Mouse (Mus musculus): ENCODE results near the gene Ncoa7. TPM values are rescaled to one million over a fixed set of nuclear protein-coding genes. Genes with fewer than 3 reads are reported as not detected.
"Not testable (repeated sequence)": the region's sequence is repeated elsewhere in the genome, so short reads cannot be mapped to it uniquely, and the experiment has no call there.

The Ncoa7 gene
- polyA plus RNA-seq, 1 experiment from 2014 or later, result 22.7 TPM

- ATAC-seq (ENCODE audit: low FRiP score); H3K36me3 ChIP-seq; H3K27ac ChIP-seq (replicated peaks); H3K9me3 ChIP-seq (replicated peaks); H3K4me1 ChIP-seq; H3K4me2 ChIP-seq; H3K27me3 ChIP-seq (replicated peaks); H3K9ac ChIP-seq (replicated peaks); H3K4me3 ChIP-seq (replicated peaks): not testable (repeated sequence)
- 96% methylated on average over 9 of the region's 9 CpGs for WGBS
Measured at GRCm38 (mm10) chr10:30780921-30781320, 22.2 kb downstream of the Ncoa7 start.

- Histone ChIP-seq H3K9me3 (replicated peaks) (no peaks in the 10 kb centered on the region), H3K27ac (replicated peaks) (no peak overlapping the region), H3K9ac (replicated peaks) (no peak overlapping the region), H3K4me1 (peaks cover 5% of the 10 kb centered on the region; the same call in 1 of the 2 replicates), H3K27me3 (replicated peaks) (no peaks in the 10 kb centered on the region), H3K4me3 (replicated peaks) (no peak overlapping the region), H3K36me3 (no peaks in the 10 kb centered on the region), H3K4me2 (no peak overlapping the region)
- ATAC-seq (ENCODE audit: low FRiP score), result no peak
- 69% methylated on average over 3 of the region's 3 CpGs for WGBS
Measured at GRCm38 (mm10) chr10:30778240-30778639, 24.9 kb downstream of the Ncoa7 start.

GRCm38 (mm10) chr10:30775987-30776386 lies 27.1 kb downstream of the Ncoa7 start:
- ATAC-seq (ENCODE audit: low FRiP score), result no peak
- Histone ChIP-seq H3K27me3 (replicated peaks) (no peaks in the 10 kb centered on the region), H3K4me1 (peaks cover 10% of the 10 kb centered on the region; the same call in 1 of the 2 replicates), H3K4me3 (replicated peaks) (no peak overlapping the region), H3K9me3 (replicated peaks) (no peaks in the 10 kb centered on the region), H3K27ac (replicated peaks) (0 out of 2 replicates have a peak overlapping the region, but pooled peaks have one; percentile 38), H3K9ac (replicated peaks) (no peak overlapping the region), H3K4me2 (no peak overlapping the region), H3K36me3 (no peaks in the 10 kb centered on the region)
- 74% methylated on average over 2 of the region's 2 CpGs for WGBS

GRCm38 (mm10) chr10:30775568-30775967 lies 27.6 kb downstream of the Ncoa7 start:
- Histone ChIP-seq H3K4me2 (no peak overlapping the region), H3K36me3 (no peaks in the 10 kb centered on the region), H3K27me3 (replicated peaks) (no peaks in the 10 kb centered on the region), H3K9ac (replicated peaks) (no peak overlapping the region), H3K27ac (replicated peaks) (no peak overlapping the region), H3K4me3 (replicated peaks) (no peak overlapping the region), H3K9me3 (replicated peaks) (no peaks in the 10 kb centered on the region), H3K4me1 (peaks cover 10% of the 10 kb centered on the region; the same call in 1 of the 2 replicates)
- peak; percentile 86 for ATAC-seq (ENCODE audit: low FRiP score)
- 44% methylated on average over 5 of the region's 5 CpGs for WGBS

- Histone ChIP-seq H3K4me2 (no peak overlapping the region), H3K9ac (replicated peaks) (no peak overlapping the region), H3K36me3 (no peaks in the 10 kb centered on the region), H3K27ac (replicated peaks) (no peak overlapping the region), H3K4me3 (replicated peaks) (no peak overlapping the region), H3K4me1 (peaks cover 10% of the 10 kb centered on the region; the same call in 1 of the 2 replicates), H3K9me3 (replicated peaks) (no peaks in the 10 kb centered on the region), H3K27me3 (replicated peaks) (no peaks in the 10 kb centered on the region)
- ATAC-seq (ENCODE audit: low FRiP score), result 0 out of 2 replicates have a peak, but pooled peaks have one; percentile 28
- 83% methylated on average over 2 of the region's 2 CpGs for WGBS
Measured at GRCm38 (mm10) chr10:30774396-30774795, 28.7 kb downstream of the Ncoa7 start.

GRCm38 (mm10) chr10:30773181-30773580 lies 29.9 kb downstream of the Ncoa7 start:
- Histone ChIP-seq H3K9me3 (replicated peaks) (no peaks in the 10 kb centered on the region), H3K4me1 (peaks cover 10% of the 10 kb centered on the region; the same call in 1 of the 2 replicates), H3K36me3 (no peaks in the 10 kb centered on the region), H3K9ac (replicated peaks) (no peak overlapping the region), H3K4me3 (replicated peaks) (no peak overlapping the region), H3K27ac (replicated peaks) (no peak overlapping the region), H3K27me3 (replicated peaks) (no peaks in the 10 kb centered on the region), H3K4me2 (no peak overlapping the region)
- no peak for ATAC-seq (ENCODE audit: low FRiP score)
- WGBS, result 64% methylated on average over 5 of the region's 5 CpGs

- no peak overlapping the region for H3K4me2 ChIP-seq
- H3K27ac ChIP-seq (replicated peaks), result no peak overlapping the region
- no peaks in the 10 kb centered on the region for H3K36me3 ChIP-seq
- ATAC-seq (ENCODE audit: low FRiP score), result no peak
- H3K9me3 ChIP-seq (replicated peaks), result no peaks in the 10 kb centered on the region
- no peaks in the 10 kb centered on the region for H3K27me3 ChIP-seq (replicated peaks)
- peaks cover 10% of the 10 kb centered on the region; the same call in 1 of the 2 replicates for H3K4me1 ChIP-seq
- H3K4me3 ChIP-seq (replicated peaks), result no peak overlapping the region
- no peak overlapping the region for H3K9ac ChIP-seq (replicated peaks)
- 80% methylated on average over 5 of the region's 5 CpGs for WGBS
Measured at GRCm38 (mm10) chr10:30771417-30772158, 31.5 kb downstream of the Ncoa7 start.

- 100% methylated on average over 1 of the region's 1 CpGs for WGBS
- no peak overlapping the region for H3K27ac ChIP-seq (replicated peaks)
- ATAC-seq (ENCODE audit: low FRiP score), result no peak
- H3K4me3 ChIP-seq (replicated peaks), result no peak overlapping the region
- no peak overlapping the region for H3K4me2 ChIP-seq
- H3K4me1 ChIP-seq, result peaks cover 10% of the 10 kb centered on the region; the same call in 1 of the 2 replicates
- H3K9ac ChIP-seq (replicated peaks), result no peak overlapping the region
- H3K9me3 ChIP-seq (replicated peaks), result no peaks in the 10 kb centered on the region
- no peaks in the 10 kb centered on the region for H3K27me3 ChIP-seq (replicated peaks)
- H3K36me3 ChIP-seq, result no peaks in the 10 kb centered on the region
Measured at GRCm38 (mm10) chr10:30768820-30769219, 34.3 kb downstream of the Ncoa7 start.

GRCm38 (mm10) chr10:30768250-30768649 lies 34.9 kb downstream of the Ncoa7 start:
- 92% methylated on average over 3 of the region's 3 CpGs for WGBS
- H3K36me3 ChIP-seq, result no peaks in the 10 kb centered on the region
- H3K9me3 ChIP-seq (replicated peaks), result no peaks in the 10 kb centered on the region
- H3K4me3 ChIP-seq (replicated peaks), result no peak overlapping the region
- H3K27me3 ChIP-seq (replicated peaks), result no peaks in the 10 kb centered on the region
- H3K4me1 ChIP-seq, result peaks cover 5% of the 10 kb centered on the region; the same call in 1 of the 2 replicates
- H3K27ac ChIP-seq (replicated peaks), result no peak overlapping the region
- no peak overlapping the region for H3K4me2 ChIP-seq
- ATAC-seq (ENCODE audit: low FRiP score), result no peak
- no peak overlapping the region for H3K9ac ChIP-seq (replicated peaks)

GRCm38 (mm10) chr10:30763179-30763770 lies 39.9 kb downstream of the Ncoa7 start:
- 88% methylated on average over 8 of the region's 8 CpGs for WGBS
- no peaks in the 10 kb centered on the region for H3K27me3 ChIP-seq (replicated peaks)
- ATAC-seq (ENCODE audit: low FRiP score), result no peak
- no peak overlapping the region for H3K4me2 ChIP-seq
- H3K4me1 ChIP-seq, result no peaks in the 10 kb centered on the region
- H3K36me3 ChIP-seq, result no peaks in the 10 kb centered on the region
- H3K9me3 ChIP-seq (replicated peaks), result no peaks in the 10 kb centered on the region
- no peak overlapping the region for H3K27ac ChIP-seq (replicated peaks)
- no peak overlapping the region for H3K4me3 ChIP-seq (replicated peaks)
- H3K9ac ChIP-seq (replicated peaks), result no peak overlapping the region

GRCm38 (mm10) chr10:30762284-30762964 lies 40.7 kb downstream of the Ncoa7 start:
- Histone ChIP-seq H3K4me1 (no peaks in the 10 kb centered on the region), H3K4me2 (no peak overlapping the region), H3K27ac (replicated peaks) (no peak overlapping the region), H3K27me3 (replicated peaks) (no peaks in the 10 kb centered on the region), H3K36me3 (no peaks in the 10 kb centered on the region), H3K9me3 (replicated peaks) (no peaks in the 10 kb centered on the region), H3K9ac (replicated peaks) (no peak overlapping the region), H3K4me3 (replicated peaks) (no peak overlapping the region)
- 80% methylated on average over 4 of the region's 4 CpGs for WGBS
- ATAC-seq (ENCODE audit: low FRiP score), result no peak
